Mouse (Mus musculus): ENCODE data around the gene Lpin3. TPM values are rescaled to one million over a fixed set of nuclear protein-coding genes. Genes with fewer than 3 reads are reported as not detected.
A peak's percentile ranks its signal among the peaks of the same experiment; 100 is the strongest.

Gene Lpin3
- polyA plus RNA-seq, 2 experiments, result 2.3 to 2.9 TPM

DNA sequence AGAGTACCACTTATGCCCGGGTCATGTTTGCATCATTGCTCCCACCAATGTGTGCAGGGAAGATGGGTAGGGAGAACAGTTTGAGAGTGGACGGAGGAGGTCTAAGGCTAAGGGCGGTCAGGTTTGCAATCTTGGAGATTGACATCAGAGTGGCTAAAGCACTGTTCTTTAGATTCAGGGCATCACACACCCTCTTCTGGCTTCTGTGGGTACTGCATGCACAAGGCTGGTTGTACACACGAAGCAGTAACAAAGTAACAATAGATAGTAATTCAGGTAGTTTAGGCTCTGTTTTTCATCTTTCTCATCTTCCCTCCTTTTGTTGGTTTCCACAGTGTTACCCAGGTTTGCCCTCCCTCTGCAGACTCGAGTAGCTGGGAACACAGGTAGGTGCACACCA is 50.9 kb downstream of the Lpin3 start:
- Histone ChIP-seq H3K36me3 (ENCODE audit: control insufficient read depth, insufficient read depth, low read length) (no peaks in the 10 kb centered on the region), H3K4me1 (ENCODE audit: control insufficient read depth, insufficient read depth, low read length) (peaks cover 29% of the 10 kb centered on the region), H3K4me3 (replicated peaks; ENCODE audit: low read length) (no peak overlapping the region), H3K27me3 (ENCODE audit: control insufficient read depth, insufficient read depth, low read length) (no peaks in the 10 kb centered on the region), H3K4me2 (replicated peaks; ENCODE audit: low read depth, low read length, severe bottlenecking) (no peak overlapping the region), H3K27ac (replicated peaks; ENCODE audit: low read depth, low read length) (no peak overlapping the region), H3K9ac (ENCODE audit: low read depth, low read length, severe bottlenecking) (no peak overlapping the region), H3K9me3 (ENCODE audit: control insufficient read depth, low read length) (no peaks in the 10 kb centered on the region)
- no peak for TF ChIP-seq POLR2A (IDR thresholded peaks at IDR 0.05; ENCODE audit: borderline replicate concordance, extremely low read depth, insufficient read depth, insufficient read length)
- 92% methylated on average over 5 of the region's 5 CpGs for WGBS
- DNase-seq (ENCODE audit: low spot score) (no peak), ATAC-seq (ENCODE audit: low FRiP score, low read depth) (no peak)

DNA sequence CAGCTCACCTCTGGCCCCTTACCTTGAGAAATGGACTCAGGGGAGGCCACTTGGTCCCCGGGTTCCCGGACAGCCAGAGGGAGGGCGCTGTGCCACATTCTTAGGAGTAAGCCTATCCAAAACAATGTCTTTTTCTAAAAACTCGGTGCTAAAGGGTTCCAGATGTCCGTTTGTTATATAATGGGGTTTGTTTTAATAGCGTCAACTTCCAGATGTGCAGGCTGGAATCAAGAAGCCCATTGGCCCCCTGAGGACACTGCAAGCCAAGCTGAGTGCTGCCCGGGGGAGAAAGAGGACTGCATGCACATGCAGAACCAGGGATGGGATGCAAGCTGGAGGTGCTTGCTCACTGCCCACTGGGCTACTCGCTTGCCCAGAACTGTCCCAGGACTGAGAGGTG is 51.9 kb downstream of the Lpin3 start:
- Histone ChIP-seq H3K27me3 (ENCODE audit: control insufficient read depth, insufficient read depth, low read length) (no peaks in the 10 kb centered on the region), H3K36me3 (ENCODE audit: control insufficient read depth, insufficient read depth, low read length) (no peaks in the 10 kb centered on the region), H3K9ac (ENCODE audit: low read depth, low read length, severe bottlenecking) (no peak overlapping the region), H3K4me3 (replicated peaks; ENCODE audit: low read length) (no peak overlapping the region), H3K9me3 (ENCODE audit: control insufficient read depth, low read length) (no peaks in the 10 kb centered on the region), H3K27ac (replicated peaks; ENCODE audit: low read depth, low read length) (peak overlapping the region; percentile 63; the same call in 1 of the 2 replicates), H3K4me1 (ENCODE audit: control insufficient read depth, insufficient read depth, low read length) (peaks cover 29% of the 10 kb centered on the region), H3K4me2 (replicated peaks; ENCODE audit: low read depth, low read length, severe bottlenecking) (no peak overlapping the region; the same call in 1 of the 2 replicates)
- no peak for TF ChIP-seq POLR2A (IDR thresholded peaks at IDR 0.05; ENCODE audit: borderline replicate concordance, extremely low read depth, insufficient read depth, insufficient read length)
- 10% methylated on average over 8 of the region's 8 CpGs for WGBS
- ATAC-seq (ENCODE audit: low FRiP score, low read depth) (peak; percentile 86), DNase-seq (ENCODE audit: low spot score) (peak; percentile 90)

DNA sequence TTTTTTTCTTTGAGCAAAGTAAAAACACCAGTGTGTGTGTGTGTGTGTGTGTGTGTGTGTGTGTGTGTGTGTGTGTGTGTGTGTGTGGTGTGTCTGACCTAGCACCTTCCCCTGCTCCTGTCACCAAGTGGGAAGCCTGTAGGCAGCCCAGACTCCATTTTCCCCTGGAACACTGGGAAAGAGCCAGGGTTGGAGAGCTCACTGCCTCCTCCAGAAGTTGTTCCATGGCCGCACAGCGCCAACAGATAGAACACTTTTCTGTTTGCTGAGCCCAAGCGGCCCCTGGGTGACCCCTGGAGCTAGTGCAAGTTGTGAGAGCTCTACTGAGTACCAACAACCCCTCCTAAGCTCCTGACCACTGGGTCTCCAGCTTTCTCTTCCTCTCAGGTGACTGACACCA is 52.5 kb downstream of the Lpin3 start:
- WGBS, result 61% methylated on average over 3 of the region's 3 CpGs
- Histone ChIP-seq H3K36me3 (ENCODE audit: control insufficient read depth, insufficient read depth, low read length) (no peaks in the 10 kb centered on the region), H3K4me3 (replicated peaks; ENCODE audit: low read length) (no peak overlapping the region), H3K9me3 (ENCODE audit: control insufficient read depth, low read length) (no peaks in the 10 kb centered on the region), H3K4me2 (replicated peaks; ENCODE audit: low read depth, low read length, severe bottlenecking) (no peak overlapping the region), H3K27me3 (ENCODE audit: control insufficient read depth, insufficient read depth, low read length) (no peaks in the 10 kb centered on the region), H3K4me1 (ENCODE audit: control insufficient read depth, insufficient read depth, low read length) (peaks cover 29% of the 10 kb centered on the region), H3K27ac (replicated peaks; ENCODE audit: low read depth, low read length) (peak overlapping the region; percentile 63; the same call in 1 of the 2 replicates), H3K9ac (ENCODE audit: low read depth, low read length, severe bottlenecking) (no peak overlapping the region)
- ATAC-seq (ENCODE audit: low FRiP score, low read depth) (peak; percentile 32; the same call in 1 of the 2 replicates), DNase-seq (ENCODE audit: low spot score) (no peak)
- TF ChIP-seq POLR2A (IDR thresholded peaks at IDR 0.05; ENCODE audit: borderline replicate concordance, extremely low read depth, insufficient read depth, insufficient read length), result no peak

DNA sequence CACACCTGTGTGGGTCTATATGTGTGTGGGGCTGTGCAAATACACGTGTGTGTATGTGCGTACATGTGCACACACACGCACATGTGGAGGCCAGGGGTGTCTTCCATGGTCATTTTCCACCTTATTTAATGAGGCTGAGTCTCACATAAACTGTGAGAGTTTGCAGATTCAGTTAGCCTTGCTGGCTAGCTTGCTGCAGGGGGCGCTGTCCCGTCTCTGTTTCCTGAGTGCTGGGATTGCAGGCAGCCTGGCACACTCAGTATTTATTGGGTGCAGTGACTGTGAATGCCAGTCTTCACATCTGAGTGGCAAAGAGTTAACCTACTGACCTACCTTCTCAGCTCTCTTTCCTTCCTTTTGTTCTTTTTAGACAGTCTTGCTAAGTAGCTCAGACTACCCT is 53.4 kb downstream of the Lpin3 start:
- H3K4me2 ChIP-seq (replicated peaks; ENCODE audit: low read depth, low read length, severe bottlenecking), result no peak overlapping the region
- no peaks in the 10 kb centered on the region for H3K36me3 ChIP-seq (ENCODE audit: control insufficient read depth, insufficient read depth, low read length)
- H3K9me3 ChIP-seq (ENCODE audit: control insufficient read depth, low read length), result no peaks in the 10 kb centered on the region
- peaks cover 29% of the 10 kb centered on the region for H3K4me1 ChIP-seq (ENCODE audit: control insufficient read depth, insufficient read depth, low read length)
- H3K9ac ChIP-seq (ENCODE audit: low read depth, low read length, severe bottlenecking), result no peak overlapping the region
- 68% methylated on average over 5 of the region's 5 CpGs for WGBS
- no peaks in the 10 kb centered on the region for H3K27me3 ChIP-seq (ENCODE audit: control insufficient read depth, insufficient read depth, low read length)
- no peak for ATAC-seq (ENCODE audit: low FRiP score, low read depth)
- H3K27ac ChIP-seq (replicated peaks; ENCODE audit: low read depth, low read length), result no peak overlapping the region
- no peak overlapping the region for H3K4me3 ChIP-seq (replicated peaks; ENCODE audit: low read length)
- DNase-seq (ENCODE audit: low spot score), result no peak
- TF ChIP-seq POLR2A (IDR thresholded peaks at IDR 0.05; ENCODE audit: borderline replicate concordance, extremely low read depth, insufficient read depth, insufficient read length), result no peak

DNA sequence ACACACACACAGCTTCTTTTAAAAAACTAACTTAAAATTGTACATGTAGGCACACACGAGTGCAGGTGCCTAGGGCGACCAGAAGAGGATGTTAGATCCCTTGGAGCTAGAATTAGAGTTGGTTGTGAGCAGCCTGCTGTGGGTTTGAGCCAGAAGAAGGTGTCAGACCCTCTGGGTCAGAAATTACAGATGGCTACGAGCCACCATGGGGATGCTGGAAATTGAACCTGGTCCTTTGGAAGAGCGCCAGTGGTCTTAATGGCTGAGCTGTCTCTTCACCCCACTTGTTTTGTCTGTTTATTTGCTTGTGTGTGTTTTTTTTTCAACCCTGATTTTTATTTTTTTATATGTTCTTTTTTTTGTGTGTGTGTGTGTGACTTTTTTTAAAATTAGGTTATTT is 54.0 kb downstream of the Lpin3 start:
- H3K4me3 ChIP-seq (replicated peaks; ENCODE audit: low read length), result no peak overlapping the region
- no peak for TF ChIP-seq POLR2A (IDR thresholded peaks at IDR 0.05; ENCODE audit: borderline replicate concordance, extremely low read depth, insufficient read depth, insufficient read length)
- ATAC-seq (ENCODE audit: low FRiP score, low read depth) (no peak), DNase-seq (ENCODE audit: low spot score) (no peak)
- H3K36me3 ChIP-seq (ENCODE audit: control insufficient read depth, insufficient read depth, low read length), result no peaks in the 10 kb centered on the region
- WGBS, result 62% methylated on average over 4 of the region's 4 CpGs
- H3K9ac ChIP-seq (ENCODE audit: low read depth, low read length, severe bottlenecking), result no peak overlapping the region
- peaks cover 29% of the 10 kb centered on the region for H3K4me1 ChIP-seq (ENCODE audit: control insufficient read depth, insufficient read depth, low read length)
- no peak overlapping the region for H3K4me2 ChIP-seq (replicated peaks; ENCODE audit: low read depth, low read length, severe bottlenecking)
- no peak overlapping the region for H3K27ac ChIP-seq (replicated peaks; ENCODE audit: low read depth, low read length)
- H3K27me3 ChIP-seq (ENCODE audit: control insufficient read depth, insufficient read depth, low read length), result no peaks in the 10 kb centered on the region
- no peaks in the 10 kb centered on the region for H3K9me3 ChIP-seq (ENCODE audit: control insufficient read depth, low read length)

Data from limb, embryonic 14.5 days (tissue).